Mouse (Mus musculus) small intestine, adult 2 months (tissue): Measurements from ENCODE around the gene Arnt. TPM values are rescaled to one million over a fixed set of nuclear protein-coding genes. Genes with fewer than 3 reads are reported as not detected.

Experiments
- H3K27ac ChIP-seq: fragments of 200-500 bp; 2 replicates; pipeline ENCODE4 v1.5.1; 2012; ENCODE audit warnings: low read depth, low read length, control low read depth, inconsistent platforms; ENCODE audit not compliant: insufficient read depth
- H3K27me3 ChIP-seq: fragments of 200-500 bp; 2 replicates; pipeline ENCODE4 v1.6.1; 2012; ENCODE audit warnings: mild to moderate bottlenecking, moderate library complexity, low read length, inconsistent platforms; ENCODE audit not compliant: control insufficient read depth, insufficient read depth
- H3K36me3 ChIP-seq: fragments of 200-500 bp; 2 replicates; pipeline ENCODE4 v1.6.1; 2012; ENCODE audit warnings: mild to moderate bottlenecking, low read length, control low read depth, inconsistent platforms; ENCODE audit not compliant: control insufficient read depth, insufficient read depth
- H3K4me1 ChIP-seq: fragments of 200-500 bp; 2 replicates; pipeline ENCODE4 v1.6.1; 2012; ENCODE audit warnings: low read length, inconsistent platforms, mixed read lengths; ENCODE audit not compliant: control insufficient read depth, insufficient read depth, insufficient read length
- H3K4me3 ChIP-seq: fragments of 200-500 bp; 2 replicates; pipeline ENCODE4 v1.5.1; 2012; ENCODE audit warnings: low read depth, mild to moderate bottlenecking, control low read depth, inconsistent platforms, low read length, moderate library complexity
- CTCF ChIP-seq: fragments of 200-500 bp; IDR thresholded peaks from 2 replicates; pipeline ENCODE4 v1.5.1; 2012; ENCODE audit warnings: low read depth, mild to moderate bottlenecking, control low read depth, inconsistent platforms, low read length, moderate library complexity, mixed read lengths; ENCODE audit not compliant: insufficient replicate concordance, insufficient read length; ENCODE audit errors: extremely low read depth
- POLR2A ChIP-seq: fragments of 200-500 bp; IDR thresholded peaks from 2 replicates; pipeline ENCODE4 v1.6.1; 2012; ENCODE audit warnings: low read depth, mild to moderate bottlenecking, control low read depth, inconsistent platforms, low read length, moderate library complexity
- WGBS: fragments of 180-500 bp; shearing (Covaris S2); methylation state at CpG from one replicate; pipeline ENCODE4 v1.1.7; 2018; 5-methylcytosine and 5-hydroxymethylcytosine counted together
- polyA plus RNA-seq: library from polyadenylated mRNA; depleted of rRNA; stranded (reverse); fragments of >200 nt; gene quantifications from 2 replicates; pipeline ENCODE4 v1.2.3, GENCODE M21; 2012

Arnt gene
- polyA plus RNA-seq, 1 experiment, result 29.5 TPM

DNA sequence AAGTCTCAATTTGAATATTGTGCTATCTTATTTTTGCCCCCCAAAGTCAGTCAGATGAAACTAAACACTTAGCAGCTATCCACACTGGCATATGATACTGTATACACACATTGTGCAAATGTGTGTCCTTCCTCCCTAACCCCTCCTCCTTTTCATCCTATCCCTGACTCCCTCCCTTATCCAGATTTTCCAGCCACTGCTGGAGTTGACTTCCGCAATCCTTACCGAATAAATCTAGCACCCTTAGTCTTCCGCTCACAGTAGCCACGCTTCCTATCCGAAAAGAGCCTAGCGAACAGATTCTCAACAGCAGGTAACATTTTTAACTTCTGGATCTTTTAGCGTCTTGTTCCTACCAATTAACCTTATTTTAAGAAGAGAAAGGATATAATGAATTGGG lies 64.8 kb downstream of the Arnt start, which contains the start of gene Ctsk:
TSS of gene Ctsk (plus strand) at position 233 of the 400 bp plus-strand sequence.
- no peaks in the 10 kb centered on the region for H3K27me3 ChIP-seq
- H3K4me3 ChIP-seq, result no peak within 1 kb of the TSS
- H3K27ac ChIP-seq, result no peak within 1 kb of the TSS
- no peaks in the 10 kb centered on the region for H3K4me1 ChIP-seq
- 80% methylated on average over 7 of the region's 7 CpGs for WGBS
- TF ChIP-seq POLR2A (no peak), CTCF (no peak)
- peaks cover 22% of the 10 kb centered on the region for H3K36me3 ChIP-seq

DNA sequence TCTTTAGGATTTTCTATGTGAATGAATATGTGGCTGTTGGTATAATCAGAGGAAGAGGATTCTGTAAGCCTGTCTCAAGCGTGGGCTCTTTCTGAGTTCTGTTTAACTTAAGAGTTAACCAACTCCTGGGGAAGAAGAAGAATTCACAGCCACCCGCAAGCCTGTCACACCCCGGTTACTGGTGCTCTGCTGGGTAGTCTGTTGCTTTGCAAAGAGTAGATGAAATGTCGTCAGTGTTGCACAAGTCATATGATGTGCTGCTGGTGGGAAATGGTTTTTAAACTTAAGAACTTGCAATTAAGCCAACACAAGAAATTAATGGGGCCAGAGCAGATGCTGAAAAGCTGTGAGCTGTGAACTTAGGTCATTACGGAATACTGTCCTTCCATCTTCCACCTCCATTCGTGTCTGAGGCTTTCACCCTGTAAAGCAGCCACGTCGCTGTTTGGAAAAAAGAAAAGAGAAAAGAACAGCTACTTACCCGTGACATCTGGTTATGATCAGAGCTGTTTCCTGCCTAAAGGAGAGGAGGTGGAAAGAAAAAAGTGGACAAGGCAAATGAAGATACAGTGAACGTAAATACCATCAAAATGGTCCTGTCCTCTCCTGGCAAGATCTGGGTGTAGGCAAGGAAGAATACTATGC lies 65.4 kb downstream of the Arnt start:
- no peak overlapping the region for H3K27ac ChIP-seq
- H3K36me3 ChIP-seq, result peaks cover 16% of the 10 kb centered on the region
- no peak overlapping the region for H3K4me3 ChIP-seq
- WGBS, result 59% methylated on average over 10 of the region's 10 CpGs
- H3K27me3 ChIP-seq, result no peaks in the 10 kb centered on the region
- H3K4me1 ChIP-seq, result no peaks in the 10 kb centered on the region
- TF ChIP-seq POLR2A (no peak), CTCF (no peak)

DNA sequence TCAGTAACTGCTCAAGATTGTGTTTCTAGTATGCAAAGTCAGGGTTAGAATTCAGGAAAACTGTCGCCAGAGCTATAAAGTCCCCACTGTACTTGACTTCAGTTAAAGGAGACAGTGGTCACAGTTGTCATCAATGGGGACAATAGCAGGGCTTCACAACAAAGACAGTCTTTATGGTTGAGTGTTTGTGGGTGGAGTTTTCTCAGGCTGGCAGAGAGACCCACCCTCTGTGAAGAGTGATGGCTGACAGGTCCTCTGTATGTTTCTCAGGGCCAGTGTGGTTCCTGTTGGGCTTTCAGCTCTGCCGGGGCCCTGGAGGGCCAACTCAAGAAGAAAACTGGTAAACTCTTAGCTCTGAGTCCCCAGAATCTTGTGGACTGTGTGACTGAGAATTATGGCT lies 68.1 kb downstream of the Arnt start:
- Histone ChIP-seq H3K4me1 (no peaks in the 10 kb centered on the region), H3K27me3 (no peaks in the 10 kb centered on the region), H3K27ac (no peak overlapping the region), H3K36me3 (no peaks in the 10 kb centered on the region; the same call in 1 of the 2 replicates), H3K4me3 (no peak overlapping the region)
- TF ChIP-seq POLR2A (no peak), CTCF (no peak)
- 78% methylated on average over 2 of the region's 2 CpGs for WGBS

DNA sequence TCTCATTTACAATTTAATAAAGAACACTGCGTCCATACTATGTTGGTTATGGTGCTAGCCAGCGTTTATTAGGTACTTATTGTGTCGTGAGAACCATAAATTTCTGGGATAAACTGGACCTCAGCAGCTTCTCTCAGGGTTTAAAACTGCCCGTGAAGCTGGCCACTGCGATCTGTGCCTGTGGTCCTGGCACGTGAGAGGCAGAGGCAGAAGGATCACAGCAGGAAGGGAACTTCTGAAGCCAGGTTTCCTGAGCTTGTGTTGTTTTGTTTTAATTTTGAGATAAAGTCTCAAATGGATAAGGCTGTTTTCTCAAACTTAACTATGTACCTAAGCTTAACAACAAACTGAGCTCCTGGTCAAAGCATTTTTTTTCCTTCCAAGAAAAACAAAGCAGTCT lies 75.2 kb downstream of the Arnt start:
- no peak for TF ChIP-seq POLR2A
- H3K4me3 ChIP-seq, result no peak overlapping the region
- H3K4me1 ChIP-seq, result peaks cover 6% of the 10 kb centered on the region; the same call in 1 of the 2 replicates
- H3K27ac ChIP-seq, result no peak overlapping the region
- no peaks in the 10 kb centered on the region for H3K27me3 ChIP-seq
- 75% methylated on average over 6 of the region's 6 CpGs for WGBS
- H3K36me3 ChIP-seq, result no peaks in the 10 kb centered on the region

DNA sequence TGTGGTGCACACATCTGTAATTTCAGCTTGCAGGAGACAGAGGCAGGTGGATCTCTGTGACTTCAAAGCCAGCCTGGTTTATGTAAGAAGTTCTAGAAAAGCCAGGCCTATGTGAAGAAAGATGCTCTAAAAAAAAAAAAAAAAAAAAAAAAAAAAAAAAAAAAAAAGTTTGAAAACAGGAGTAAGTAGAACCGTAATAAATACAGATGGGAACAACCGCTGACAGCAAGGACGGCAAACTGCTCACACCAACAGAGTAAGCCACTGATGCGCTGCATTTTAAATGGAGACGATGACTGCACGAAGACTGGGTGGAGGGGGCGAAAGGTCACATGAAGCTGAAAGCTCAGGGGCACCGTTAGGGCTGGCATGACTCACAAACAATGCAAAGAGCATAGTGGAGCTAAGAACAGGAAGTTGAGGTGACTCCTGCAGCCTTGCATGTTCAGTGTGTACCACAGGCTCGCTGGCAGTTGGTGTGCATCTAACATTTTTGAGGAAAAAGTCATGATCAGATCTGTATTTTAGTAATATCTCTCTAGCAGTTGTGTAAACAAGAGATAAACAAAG lies 77.5 kb downstream of the Arnt start:
- no peak overlapping the region for H3K4me3 ChIP-seq
- H3K27ac ChIP-seq, result peak overlapping the region; percentile 62
- H3K36me3 ChIP-seq, result no peaks in the 10 kb centered on the region
- TF ChIP-seq POLR2A (no peak), CTCF (no peak)
- WGBS, result 38% methylated on average over 9 of the region's 9 CpGs
- no peaks in the 10 kb centered on the region for H3K27me3 ChIP-seq
- peaks cover 10% of the 10 kb centered on the region; the same call in 1 of the 2 replicates for H3K4me1 ChIP-seq

DNA sequence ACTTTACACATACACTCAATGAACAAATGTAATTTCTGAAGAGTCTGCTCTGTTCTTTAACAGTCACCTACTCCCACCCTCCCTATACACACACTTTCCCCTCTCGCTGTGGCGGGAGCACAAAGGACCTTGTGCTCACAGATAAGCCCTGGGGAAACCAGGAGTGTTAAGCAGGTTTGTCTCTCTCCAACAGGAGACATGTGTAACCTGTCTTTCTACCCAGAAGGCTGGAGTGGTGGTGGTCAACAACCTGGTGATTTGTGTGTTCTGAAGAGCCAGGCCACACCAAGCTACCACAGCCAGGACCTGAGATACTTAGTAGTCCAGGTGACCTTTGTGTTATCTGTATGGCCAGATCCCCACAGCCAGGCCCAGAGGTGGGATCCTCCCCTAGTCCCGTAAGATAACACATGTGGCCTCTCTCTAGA lies 82.4 kb downstream of the Arnt start:
- TF ChIP-seq POLR2A (no peak), CTCF (no peak)
- H3K36me3 ChIP-seq, result no peaks in the 10 kb centered on the region
- H3K4me3 ChIP-seq, result no peak overlapping the region
- 92% methylated on average over 3 of the region's 3 CpGs for WGBS
- no peak overlapping the region for H3K27ac ChIP-seq
- H3K4me1 ChIP-seq, result peaks cover 16% of the 10 kb centered on the region
- no peaks in the 10 kb centered on the region for H3K27me3 ChIP-seq

DNA sequence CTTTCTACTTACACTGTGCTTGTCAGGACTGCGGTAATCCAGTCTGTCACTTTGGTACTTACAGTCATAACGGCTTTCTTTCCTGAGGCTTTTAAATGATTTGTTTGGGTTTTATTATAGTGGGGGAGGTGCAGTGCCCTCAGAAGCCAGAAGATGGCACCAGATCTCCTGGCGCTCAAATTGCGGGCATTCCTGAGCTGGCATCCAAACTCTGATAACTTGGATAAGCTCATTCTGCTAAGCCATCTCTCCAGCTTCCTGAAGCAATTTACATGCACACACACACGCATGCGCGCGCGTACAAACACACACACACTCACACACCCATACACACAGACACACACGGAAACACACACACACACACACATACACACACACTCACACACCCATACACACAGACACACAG lies 83.3 kb downstream of the Arnt start:
- peaks cover 11% of the 10 kb centered on the region for H3K4me1 ChIP-seq
- no peak overlapping the region for H3K27ac ChIP-seq
- peak; percentile 97 for TF ChIP-seq CTCF
- no peak for TF ChIP-seq POLR2A
- no peaks in the 10 kb centered on the region for H3K27me3 ChIP-seq
- WGBS, result 7% methylated on average over 10 of the region's 10 CpGs
- H3K36me3 ChIP-seq, result no peaks in the 10 kb centered on the region
- H3K4me3 ChIP-seq, result no peak overlapping the region
